32 mouse cellular contexts compared by ENCODE assay signal in genomic region chr11:96049939-96050338, GRCm38 (mm10). TPM values are rescaled to one million over a fixed set of nuclear protein-coding genes. Genes with fewer than 3 reads are reported as not detected.
DNase-seq lines count a peak whose midpoint lies in the region; ATAC-seq and TF ChIP-seq lines count a peak whose summit lies in the region.
"Had no signal": no experiment of that assay in that cellular context is flagged by ENCODE, and none has a peak within 500 bp of the region (broad histone marks: within the 10 kb centered on the region; RNA-seq: fewer than 3 reads in every experiment).

No protein-coding gene starts in this region.

- no peak for DNase-seq in heart, postnatal 10 days
- DNase-seq in liver, postnatal 0 days, result peak; percentile 43
- DNase-seq in liver, embryonic 11.5 days (ENCODE audit: low spot score), result no peak
- peak; percentile 22 for DNase-seq in thymus, postnatal 4 days
- DNase-seq in thymus, postnatal 25 days, result no peak
- DNase-seq in ZHBTc4 (ENCODE audit: low read depth, low spot score), result peak; percentile 80
- no peak for DNase-seq in kidney, adult 11 months
- DNase-seq: adrenal gland, adult 2 months; adrenal gland, postnatal 14 days; cerebellum, adult 11 months; cerebellum, adult 2 months; cerebellum, adult 9-11 months; embryo, embryonic 11 days; gastrocnemius, postnatal 25 days; heart, adult 2 months; heart, postnatal 36 days had no signal

- ATAC-seq in heart, embryonic 12.5 days (ENCODE audit: insufficient number of reproducible peaks, low FRiP score), result peak; percentile 53; the same call in 1 of the 2 replicates
- ATAC-seq in liver, postnatal 0 days, result peak; percentile 36; the same call in 1 of the 2 replicates
- ATAC-seq in liver, embryonic 11.5 days (replicated peaks; ENCODE audit: low FRiP score), result no peak
- ATAC-seq: forebrain, embryonic 15.5 days; hindbrain, embryonic 16.5 days had no signal

- no peak overlapping the region for H3K27ac ChIP-seq in heart, embryonic 12.5 days (ENCODE audit: poor library complexity, severe bottlenecking)
- no peak overlapping the region for H3K27ac ChIP-seq in liver, postnatal 0 days (ENCODE audit: low read depth)
- H3K27ac ChIP-seq in liver, embryonic 11.5 days (ENCODE audit: low read depth, low read length), result no peak overlapping the region
- H3K27ac ChIP-seq: embryonic facial prominence, embryonic 10.5 days; embryonic facial prominence, embryonic 13.5 days; forebrain, embryonic 12.5 days; forebrain, embryonic 15.5 days; heart, adult 2 months; heart, embryonic 10.5 days; hindbrain, embryonic 10.5 days; hindbrain, embryonic 13.5 days had no signal

- no peak overlapping the region for H3K9ac ChIP-seq in heart, embryonic 12.5 days
- H3K9ac ChIP-seq in liver, postnatal 0 days (replicated peaks), result no peak overlapping the region
- no peak overlapping the region for H3K9ac ChIP-seq in liver, embryonic 11.5 days (ENCODE audit: low read depth, low read length)
- H3K9ac ChIP-seq: embryonic facial prominence, embryonic 13.5 days; forebrain, embryonic 12.5 days; forebrain, embryonic 15.5 days; hindbrain, embryonic 13.5 days had no signal

- TF ChIP-seq CTCF in liver, postnatal 0 days (IDR thresholded peaks at IDR 0.05; ENCODE audit: low read depth), result no peak

- H3K36me3 ChIP-seq in heart, embryonic 12.5 days, result peaks cover 89% of the 10 kb centered on the region
- peaks cover 77% of the 10 kb centered on the region for H3K36me3 ChIP-seq in liver, postnatal 0 days (replicated peaks; ENCODE audit: insufficient read depth, low read length)
- H3K36me3 ChIP-seq in liver, embryonic 11.5 days (ENCODE audit: control insufficient read depth, insufficient read depth, low read length), result peaks cover 39% of the 10 kb centered on the region

- 0 out of 2 replicates have a peak, but pooled peaks cover 2% of the 10 kb centered on the region for H3K4me1 ChIP-seq in heart, embryonic 12.5 days (replicated peaks)
- peaks cover 2% of the 10 kb centered on the region; the same call in 1 of the 2 replicates for H3K4me1 ChIP-seq in liver, postnatal 0 days (ENCODE audit: insufficient read depth)
- no peaks in the 10 kb centered on the region for H3K4me1 ChIP-seq in liver, embryonic 11.5 days (replicated peaks; ENCODE audit: control insufficient read depth, insufficient read depth, low read length)
- H3K4me1 ChIP-seq: embryonic facial prominence, embryonic 10.5 days; embryonic facial prominence, embryonic 13.5 days; forebrain, embryonic 12.5 days; forebrain, embryonic 15.5 days; heart, embryonic 10.5 days; hindbrain, embryonic 10.5 days; hindbrain, embryonic 13.5 days had no signal

- H3K4me2 ChIP-seq in heart, embryonic 12.5 days, result no peak overlapping the region
- H3K4me2 ChIP-seq in liver, postnatal 0 days (ENCODE audit: low read depth, low read length), result no peak overlapping the region
- H3K4me2 ChIP-seq in liver, embryonic 11.5 days, result no peak overlapping the region
- H3K4me2 ChIP-seq: embryonic facial prominence, embryonic 13.5 days; forebrain, embryonic 12.5 days; forebrain, embryonic 15.5 days; hindbrain, embryonic 13.5 days had no signal

- intact Hi-C loops in heart, postnatal 10 days (cut with DNase I), result no loop called here

- no peaks in the 10 kb centered on the region for H3K27me3 ChIP-seq in heart, embryonic 12.5 days (replicated peaks)
- H3K27me3 ChIP-seq in liver, postnatal 0 days (ENCODE audit: insufficient read depth, low read length), result no peaks in the 10 kb centered on the region
- H3K27me3 ChIP-seq in liver, embryonic 11.5 days (replicated peaks; ENCODE audit: control insufficient read depth, insufficient read depth, low read length), result no peaks in the 10 kb centered on the region
- H3K27me3 ChIP-seq: embryonic facial prominence, embryonic 13.5 days; forebrain, embryonic 12.5 days; forebrain, embryonic 15.5 days; hindbrain, embryonic 13.5 days had no signal

- no peaks in the 10 kb centered on the region for H3K9me3 ChIP-seq in heart, embryonic 12.5 days (replicated peaks)
- no peaks in the 10 kb centered on the region for H3K9me3 ChIP-seq in liver, postnatal 0 days (ENCODE audit: low read length)
- H3K9me3 ChIP-seq in liver, embryonic 11.5 days (ENCODE audit: control insufficient read depth, low read length), result no peaks in the 10 kb centered on the region
- H3K9me3 ChIP-seq: embryonic facial prominence, embryonic 10.5 days; embryonic facial prominence, embryonic 13.5 days; forebrain, embryonic 12.5 days; forebrain, embryonic 15.5 days; heart, embryonic 10.5 days; hindbrain, embryonic 10.5 days; hindbrain, embryonic 13.5 days had no signal

- 84% methylated on average over 4 of the region's 4 CpGs for WGBS in heart, embryonic 12.5 days
- 75% methylated on average over 4 of the region's 4 CpGs for WGBS in liver, postnatal 0 days (ENCODE audit: insufficient replicate concordance)
- WGBS in liver, embryonic 11.5 days, result 78% methylated on average over 4 of the region's 4 CpGs

- H3K4me3 ChIP-seq in heart, embryonic 12.5 days, result no peak overlapping the region
- no peak overlapping the region for H3K4me3 ChIP-seq in liver, postnatal 0 days (ENCODE audit: low read depth, low read length)
- no peak overlapping the region for H3K4me3 ChIP-seq in liver, embryonic 11.5 days (ENCODE audit: low read depth, low read length)
- H3K4me3 ChIP-seq: embryonic facial prominence, embryonic 10.5 days; embryonic facial prominence, embryonic 13.5 days; erythroblast, embryonic 14.5 days; forebrain, embryonic 12.5 days; forebrain, embryonic 15.5 days; heart, adult 2 months; heart, embryonic 10.5 days; hindbrain, embryonic 10.5 days; hindbrain, embryonic 13.5 days had no signal

- no peak for TF ChIP-seq EP300 in liver, postnatal 0 days (IDR thresholded peaks at IDR 0.05; ENCODE audit: low read depth)

RNA-seq across cellular contexts. Expression of gene Ube2z, which starts 15.2 kb away (rescaled TPM):
- 42.5 and 43.5 TPM in 2 replicates for polyA plus RNA-seq in heart, embryonic 12.5 days (2016; fragmentation: Nextera tagmentation; extraction: Ambion mirVana)
- 10 to 100 TPM; 41.6 to 46.4 TPM for total RNA-seq in heart, postnatal 10 days (2021)
- 11.5 and 12.3 TPM in 2 replicates for polyA plus RNA-seq in liver, postnatal 0 days (2015; fragmentation: Nextera tagmentation; extraction: Ambion mirVana)
- polyA plus RNA-seq in liver, embryonic 11.5 days (2014; fragmentation: Nextera tagmentation; extraction: Ambion mirVana), result 26.7 and 27.1 TPM in 2 replicates

RNA-seq across cellular contexts. Expression of gene Snf8, which starts 15.3 kb away (rescaled TPM):
- 76.0 and 78.9 TPM in 2 replicates for polyA plus RNA-seq in heart, embryonic 12.5 days (2016; fragmentation: Nextera tagmentation; extraction: Ambion mirVana)
- total RNA-seq in heart, postnatal 10 days (2021), result 10 to 100 TPM; 54.3 to 56.9 TPM
- polyA plus RNA-seq in liver, postnatal 0 days (2015; fragmentation: Nextera tagmentation; extraction: Ambion mirVana), result 46.9 and 47.5 TPM in 2 replicates
- polyA plus RNA-seq in liver, embryonic 11.5 days (2014; fragmentation: Nextera tagmentation; extraction: Ambion mirVana), result 48.8 and 50.0 TPM in 2 replicates

RNA-seq across cellular contexts. Expression of gene Atp5g1, which starts 25.5 kb away (rescaled TPM):
- 1,401 and 1,405 TPM in 2 replicates for polyA plus RNA-seq in heart, embryonic 12.5 days (2016; fragmentation: Nextera tagmentation; extraction: Ambion mirVana)
- 1,000 to 10,000 TPM; 2,962 to 2,967 TPM for total RNA-seq in heart, postnatal 10 days (2021)
- 781 and 849 TPM in 2 replicates for polyA plus RNA-seq in liver, postnatal 0 days (2015; fragmentation: Nextera tagmentation; extraction: Ambion mirVana)
- 943 and 994 TPM in 2 replicates for polyA plus RNA-seq in liver, embryonic 11.5 days (2014; fragmentation: Nextera tagmentation; extraction: Ambion mirVana)

RNA-seq across cellular contexts. Expression of gene Gip, which starts 25.6 kb away (rescaled TPM):
- not detected in 2 replicates for polyA plus RNA-seq in heart, embryonic 12.5 days (2016; fragmentation: Nextera tagmentation; extraction: Ambion mirVana)
- not detected for total RNA-seq in heart, postnatal 10 days (2021)
- not detected in 2 replicates for polyA plus RNA-seq in liver, postnatal 0 days (2015; fragmentation: Nextera tagmentation; extraction: Ambion mirVana)
- polyA plus RNA-seq in liver, embryonic 11.5 days (2014; fragmentation: Nextera tagmentation; extraction: Ambion mirVana), result not detected in 2 replicates
- total RNA-seq: adrenal gland, adult 2 months; adrenal gland, postnatal 14 days; adrenal gland, postnatal 4 days; common myeloid progenitor, adult 5-6 weeks; gastrocnemius, adult 8-10 months; gastrocnemius, postnatal 25 days; heart, adult 2 months; heart, postnatal 36 days had no signal
- polyA plus RNA-seq: adrenal gland, adult 2 months; cerebellum, adult 2 months; embryonic facial prominence, embryonic 10.5 days; embryonic facial prominence, embryonic 13.5 days; erythroblast, embryonic 14.5 days; forebrain, embryonic 12.5 days; forebrain, embryonic 15.5 days; gonadal fat pad, adult 2 months; heart, adult 2 months; heart, embryonic 10.5 days; heart, embryonic 14.5 days; heart, postnatal 0 days; hindbrain, embryonic 10.5 days; hindbrain, embryonic 13.5 days; hindbrain, embryonic 16.5 days had no signal

RNA-seq across cellular contexts. Expression of gene Igf2bp1, which starts 44.2 kb away (rescaled TPM):
- 63.2 and 66.9 TPM in 2 replicates for polyA plus RNA-seq in heart, embryonic 12.5 days (2016; fragmentation: Nextera tagmentation; extraction: Ambion mirVana)
- total RNA-seq in heart, postnatal 10 days (2021), result under 1 TPM; 0.45 to 0.72 TPM
- polyA plus RNA-seq in liver, postnatal 0 days (2015; fragmentation: Nextera tagmentation; extraction: Ambion mirVana), result 1.6 and 2.8 TPM in 2 replicates
- 54.1 and 56.0 TPM in 2 replicates for polyA plus RNA-seq in liver, embryonic 11.5 days (2014; fragmentation: Nextera tagmentation; extraction: Ambion mirVana)
- total RNA-seq: common myeloid progenitor, adult 5-6 weeks; gastrocnemius, adult 8-10 months; gastrocnemius, postnatal 25 days had no signal
- polyA plus RNA-seq: cerebellum, adult 2 months had no signal

Comparison
In these comparisons a context has a peak if more than half of its experiments do, and no peak if none do; other contexts are left out.
1. DNase-seq: peak in liver, postnatal 0 days (single experiment), thymus, postnatal 4 days (single experiment) and ZHBTc4 (single experiment); none in heart, postnatal 10 days (0 of 2), liver, embryonic 11.5 days (single experiment), thymus, postnatal 25 days (single experiment) and kidney, adult 11 months (single experiment).